Mouse (Mus musculus): ENCODE measurements around the gene Tomm70a. TPM values are rescaled to one million over a fixed set of nuclear protein-coding genes. Genes with fewer than 3 reads are reported as not detected.

The Tomm70a gene
- polyA plus RNA-seq, 1 experiment: 8.3 TPM

DNA sequence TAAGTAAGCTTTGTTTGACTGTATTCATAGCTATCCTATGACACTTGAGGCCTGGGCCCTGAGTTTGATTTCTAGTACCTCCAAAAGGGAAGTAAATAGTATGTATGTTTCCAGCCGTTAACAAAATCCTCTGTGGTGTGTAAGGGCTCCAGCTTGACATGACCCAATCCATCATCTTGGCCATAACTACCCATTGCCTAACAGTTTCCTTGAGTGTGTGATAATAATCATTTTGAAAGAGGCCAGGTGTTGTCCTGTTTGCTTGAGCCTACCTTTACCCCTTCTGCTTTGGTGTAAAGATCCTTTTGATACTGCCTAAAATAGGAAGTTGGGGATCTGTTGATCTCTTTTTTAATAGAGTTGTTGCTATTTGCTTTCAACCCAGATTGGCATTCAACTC lies 10.8 kb downstream of the Tomm70a start:
- no peak for TF ChIP-seq POLR2A (IDR thresholded peaks at IDR 0.05; ENCODE audit: borderline replicate concordance, extremely low read depth, low read depth, low read length)
- no peak for TF ChIP-seq CTCF (IDR thresholded peaks at IDR 0.05; ENCODE audit: insufficient read depth, low read length)
- Histone ChIP-seq H3K4me3 (replicated peaks; ENCODE audit: extremely low read depth, low read depth, low read length) (no peak overlapping the region), H3K4me1 (ENCODE audit: control insufficient read depth, insufficient read depth, low read length) (peaks cover 4% of the 10 kb centered on the region; the same call in 1 of the 2 replicates)
- 14% methylated on average over 1 of the region's 1 CpGs for WGBS
- DNase-seq: no peak

GRCm38 (mm10) chr16:57133611-57134010 lies 12.1 kb downstream of the Tomm70a start:
- TF ChIP-seq CTCF (IDR thresholded peaks at IDR 0.05; ENCODE audit: insufficient read depth, low read length) (no peak), POLR2A (IDR thresholded peaks at IDR 0.05; ENCODE audit: borderline replicate concordance, extremely low read depth, low read depth, low read length) (no peak)
- no peak for DNase-seq
- peaks cover 4% of the 10 kb centered on the region; the same call in 1 of the 2 replicates for H3K4me1 ChIP-seq (ENCODE audit: control insufficient read depth, insufficient read depth, low read length)
- WGBS: 85% methylated on average over 6 of the region's 6 CpGs
- H3K4me3 ChIP-seq (replicated peaks; ENCODE audit: extremely low read depth, low read depth, low read length): no peak overlapping the region

DNA sequence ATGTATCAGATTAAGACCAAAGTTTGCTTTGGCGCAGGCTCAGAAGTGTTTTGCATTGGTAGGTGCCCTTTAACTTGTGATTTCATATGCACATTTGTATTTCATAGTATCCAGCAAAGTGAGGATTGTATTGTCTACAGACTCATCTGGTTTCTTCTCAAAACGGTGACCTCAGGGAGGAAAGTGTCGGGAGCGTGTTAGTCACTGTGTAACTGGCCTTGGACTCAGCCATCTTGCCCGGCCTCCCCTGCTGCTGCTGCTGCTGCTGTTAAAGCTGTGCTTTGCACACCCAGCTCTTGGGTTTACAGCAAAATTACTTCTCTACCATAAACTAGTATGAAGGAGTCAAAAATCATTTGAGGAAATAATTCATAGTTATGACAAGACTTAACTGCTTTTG lies 23.2 kb downstream of the Tomm70a start:
- no peak overlapping the region for H3K4me3 ChIP-seq (replicated peaks; ENCODE audit: extremely low read depth, low read depth, low read length)
- TF ChIP-seq POLR2A (IDR thresholded peaks at IDR 0.05; ENCODE audit: borderline replicate concordance, extremely low read depth, low read depth, low read length) (no peak), CTCF (IDR thresholded peaks at IDR 0.05; ENCODE audit: insufficient read depth, low read length) (no peak)
- H3K4me1 ChIP-seq (ENCODE audit: control insufficient read depth, insufficient read depth, low read length): no peaks in the 10 kb centered on the region
- 93% methylated on average over 5 of the region's 5 CpGs for WGBS
- no peak for DNase-seq

GRCm38 (mm10) chr16:57151437-57151836 lies 29.9 kb downstream of the Tomm70a start:
- no peak for TF ChIP-seq CTCF (IDR thresholded peaks at IDR 0.05; ENCODE audit: insufficient read depth, low read length)
- no peak for TF ChIP-seq POLR2A (IDR thresholded peaks at IDR 0.05; ENCODE audit: borderline replicate concordance, extremely low read depth, low read depth, low read length)
- H3K4me1 ChIP-seq (ENCODE audit: control insufficient read depth, insufficient read depth, low read length): no peaks in the 10 kb centered on the region
- WGBS: 96% methylated on average over 4 of the region's 4 CpGs
- no peak overlapping the region for H3K4me3 ChIP-seq (replicated peaks; ENCODE audit: extremely low read depth, low read depth, low read length)
- no peak for DNase-seq

DNA sequence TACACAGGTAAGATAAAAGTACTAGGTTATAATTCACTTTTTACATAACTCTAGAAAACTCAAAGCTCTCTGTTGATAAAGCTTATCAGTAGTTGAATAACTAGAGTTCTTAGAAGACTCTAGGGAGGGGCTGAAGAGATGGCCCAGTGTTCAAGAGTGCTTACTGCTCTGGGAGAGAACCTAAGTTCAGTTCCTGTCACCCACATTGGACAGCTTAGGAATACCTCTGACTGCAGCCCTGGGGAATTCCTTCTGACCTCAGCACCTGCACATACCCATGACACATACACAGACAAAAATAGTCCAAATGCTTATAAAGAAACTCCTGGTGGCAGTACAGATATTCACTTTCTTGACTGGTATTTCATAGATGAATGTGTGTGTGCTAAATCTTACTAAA lies 34.4 kb downstream of the Tomm70a start:
- no peak for DNase-seq
- H3K4me1 ChIP-seq (ENCODE audit: control insufficient read depth, insufficient read depth, low read length): peaks cover 6% of the 10 kb centered on the region
- H3K4me3 ChIP-seq (replicated peaks; ENCODE audit: extremely low read depth, low read depth, low read length): no peak overlapping the region
- TF ChIP-seq CTCF (IDR thresholded peaks at IDR 0.05; ENCODE audit: insufficient read depth, low read length) (no peak), POLR2A (IDR thresholded peaks at IDR 0.05; ENCODE audit: borderline replicate concordance, extremely low read depth, low read depth, low read length) (no peak)

GRCm38 (mm10) chr16:57157076-57157475 lies 35.6 kb downstream of the Tomm70a start:
- 74% methylated on average over 4 of the region's 4 CpGs for WGBS
- Histone ChIP-seq H3K4me3 (replicated peaks; ENCODE audit: extremely low read depth, low read depth, low read length) (no peak overlapping the region), H3K4me1 (ENCODE audit: control insufficient read depth, insufficient read depth, low read length) (peaks cover 6% of the 10 kb centered on the region)
- DNase-seq: no peak
- TF ChIP-seq CTCF (IDR thresholded peaks at IDR 0.05; ENCODE audit: insufficient read depth, low read length) (no peak), POLR2A (IDR thresholded peaks at IDR 0.05; ENCODE audit: borderline replicate concordance, extremely low read depth, low read depth, low read length) (no peak)

GRCm38 (mm10) chr16:57157728-57158127 lies 36.2 kb downstream of the Tomm70a start:
- 56% methylated on average over 4 of the region's 4 CpGs for WGBS
- DNase-seq: no peak
- Histone ChIP-seq H3K4me1 (ENCODE audit: control insufficient read depth, insufficient read depth, low read length) (peaks cover 6% of the 10 kb centered on the region), H3K4me3 (replicated peaks; ENCODE audit: extremely low read depth, low read depth, low read length) (no peak overlapping the region)
- TF ChIP-seq POLR2A (IDR thresholded peaks at IDR 0.05; ENCODE audit: borderline replicate concordance, extremely low read depth, low read depth, low read length) (no peak), CTCF (IDR thresholded peaks at IDR 0.05; ENCODE audit: insufficient read depth, low read length) (no peak)

DNA sequence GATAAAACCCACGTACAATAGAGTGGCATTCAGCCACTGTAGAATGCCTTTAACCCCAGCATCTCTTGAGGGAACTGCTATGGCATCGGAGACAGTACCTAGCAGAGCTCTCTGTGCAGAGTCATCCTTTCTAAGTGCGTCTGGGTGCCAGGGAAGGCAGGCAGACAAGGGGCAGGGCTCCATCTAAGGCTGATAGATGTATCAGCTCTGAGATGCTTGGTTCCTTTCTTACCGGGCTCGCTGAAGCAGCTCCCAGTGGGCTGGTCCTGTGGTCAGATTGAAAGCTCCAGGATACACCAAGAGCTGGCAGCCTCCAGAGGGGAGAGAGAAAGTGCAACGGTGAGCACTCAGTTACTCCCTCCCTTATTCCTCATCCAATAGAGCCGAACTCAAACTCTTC lies 38.3 kb downstream of the Tomm70a start:
- 43% methylated on average over 7 of the region's 7 CpGs for WGBS
- TF ChIP-seq POLR2A (IDR thresholded peaks at IDR 0.05; ENCODE audit: borderline replicate concordance, extremely low read depth, low read depth, low read length): no peak
- no peak for TF ChIP-seq CTCF (IDR thresholded peaks at IDR 0.05; ENCODE audit: insufficient read depth, low read length)
- Histone ChIP-seq H3K4me3 (replicated peaks; ENCODE audit: extremely low read depth, low read depth, low read length) (no peak overlapping the region), H3K4me1 (ENCODE audit: control insufficient read depth, insufficient read depth, low read length) (peaks cover 6% of the 10 kb centered on the region)
- DNase-seq: no peak

DNA sequence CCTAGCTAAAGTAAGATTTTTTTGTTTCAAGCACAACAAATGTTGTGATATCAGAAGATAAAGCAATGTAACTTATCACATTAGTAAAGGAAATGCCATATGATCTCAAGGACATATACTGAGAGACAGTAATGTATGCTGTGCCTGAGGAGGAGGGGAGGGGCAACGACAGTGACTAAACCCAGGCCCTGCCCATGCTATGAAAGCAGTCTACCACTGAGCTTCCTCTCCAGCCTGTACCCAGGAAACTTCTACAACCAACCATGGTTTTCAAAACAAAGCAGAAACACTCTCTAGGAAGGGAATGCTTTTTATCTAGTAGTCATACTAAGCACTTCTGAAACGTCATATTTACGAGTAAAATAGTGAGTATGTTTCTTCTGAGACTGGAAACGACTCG lies 41.3 kb downstream of the Tomm70a start:
- Histone ChIP-seq H3K4me1 (ENCODE audit: control insufficient read depth, insufficient read depth, low read length) (peaks cover 10% of the 10 kb centered on the region), H3K4me3 (replicated peaks; ENCODE audit: extremely low read depth, low read depth, low read length) (no peak overlapping the region)
- WGBS: 85% methylated on average over 5 of the region's 5 CpGs
- no peak for DNase-seq
- no peak for TF ChIP-seq CTCF (IDR thresholded peaks at IDR 0.05; ENCODE audit: insufficient read depth, low read length)
- no peak for TF ChIP-seq POLR2A (IDR thresholded peaks at IDR 0.05; ENCODE audit: borderline replicate concordance, extremely low read depth, low read depth, low read length)

DNA sequence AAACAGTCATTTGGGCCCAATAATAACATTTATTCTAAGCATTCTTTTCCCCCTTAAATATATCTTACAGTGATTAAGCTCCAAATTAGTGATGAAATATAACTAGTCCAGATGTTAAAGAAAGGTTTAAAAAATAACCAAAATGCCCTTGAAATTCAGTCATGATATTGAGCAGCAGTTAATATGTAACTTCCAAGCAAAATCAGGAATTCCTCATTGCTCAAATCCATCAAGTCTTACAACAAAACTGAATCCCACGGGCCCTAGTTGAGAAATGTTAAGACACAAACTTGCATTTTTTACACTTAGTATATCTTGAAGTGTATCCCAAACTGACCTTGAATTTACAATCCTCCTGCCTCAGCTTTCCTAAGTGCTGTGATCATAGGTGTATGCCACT lies 42.2 kb downstream of the Tomm70a start:
- no peak overlapping the region for H3K4me3 ChIP-seq (replicated peaks; ENCODE audit: extremely low read depth, low read depth, low read length)
- WGBS: 71% methylated on average over 1 of the region's 1 CpGs
- H3K4me1 ChIP-seq (ENCODE audit: control insufficient read depth, insufficient read depth, low read length): peaks cover 11% of the 10 kb centered on the region
- TF ChIP-seq POLR2A (IDR thresholded peaks at IDR 0.05; ENCODE audit: borderline replicate concordance, extremely low read depth, low read depth, low read length) (no peak), CTCF (IDR thresholded peaks at IDR 0.05; ENCODE audit: insufficient read depth, low read length) (no peak)
- DNase-seq: no peak

All from lung, adult 2 months (tissue).